Mouse (Mus musculus) testis, postnatal 10 days (tissue): ENCODE results near the gene Pi4k2b.
A peak's percentile ranks its signal among the peaks of the same experiment; 100 is the strongest.
"Not testable (repeated sequence)": the region's sequence is repeated elsewhere in the genome, so short reads cannot be mapped to it uniquely, and the experiment has no call there.

Source experiments
- DNase-seq: peaks from one replicate; pipeline ENCODE4 v3.0.0; 2021; ENCODE audit warnings: low spot score

The Pi4k2b gene

DNA sequence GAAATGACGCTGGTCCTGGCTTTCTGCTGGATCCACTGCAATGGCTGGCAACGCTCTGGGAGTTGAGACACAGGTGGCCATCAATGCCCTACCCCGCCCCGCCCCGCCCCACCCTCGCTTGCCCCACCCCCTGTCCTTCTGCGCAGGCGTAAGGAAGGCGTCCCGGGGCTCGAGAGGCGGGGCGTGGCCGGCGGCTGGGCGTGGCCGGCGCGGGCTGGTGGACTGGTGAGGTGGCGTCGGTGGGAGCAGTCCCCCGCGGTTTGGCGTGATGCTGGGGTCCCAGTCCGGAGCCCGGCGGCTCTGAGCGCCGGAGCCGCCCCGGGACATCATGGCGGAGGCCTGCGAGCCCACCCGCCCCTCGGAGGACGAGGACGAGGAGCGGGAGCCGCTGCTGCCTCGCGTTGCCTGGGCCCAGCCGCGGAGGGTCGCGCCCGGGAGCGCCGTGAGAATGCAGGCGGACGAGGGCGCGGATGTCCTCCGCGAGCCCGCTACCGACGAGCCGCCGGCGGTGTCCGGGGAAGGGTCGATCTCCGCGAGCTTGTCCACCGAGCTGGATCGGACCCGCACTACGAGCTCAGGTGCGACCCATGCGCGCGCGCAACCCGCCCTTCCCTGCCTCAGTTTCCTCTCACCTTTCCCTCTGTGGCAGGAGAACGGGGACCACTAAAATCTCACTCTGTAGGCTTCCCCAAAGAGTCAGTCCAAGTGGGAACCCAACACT is at the start of gene Pi4k2b:
Pi4k2b (plus strand) TSS at position 184 of the 721 bp plus-strand sequence.
- peak; percentile 94 for DNase-seq

- no peak for DNase-seq
Measured at GRCm38 (mm10) chr5:52697291-52697690, 44.1 kb upstream of the Pi4k2b start.

DNA sequence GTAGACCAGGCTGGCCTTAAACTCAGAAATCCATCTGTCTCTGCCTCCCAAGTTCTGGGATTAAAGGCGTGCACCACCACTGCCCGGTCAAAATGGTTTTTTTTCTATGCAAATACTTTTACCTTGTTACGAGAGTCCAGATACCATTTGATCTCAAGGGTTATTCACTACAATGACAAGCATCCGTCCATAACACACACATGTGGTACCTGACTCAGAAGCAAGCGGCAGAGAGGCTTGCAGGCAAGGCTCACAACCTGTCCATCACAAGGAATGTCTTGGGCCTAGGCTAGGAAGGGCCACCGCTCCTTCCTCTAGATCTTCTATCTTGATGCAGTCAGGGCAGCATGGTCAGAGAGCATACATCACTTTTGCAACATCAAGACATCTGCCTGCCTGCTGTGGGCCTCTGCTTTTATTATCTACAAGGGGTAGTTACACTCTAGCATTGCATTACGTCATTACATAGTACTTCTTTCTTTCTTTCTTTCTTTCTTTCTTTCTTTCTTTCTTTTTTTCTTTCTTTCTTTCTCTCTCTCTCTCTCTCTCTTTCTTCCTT is 43.4 kb upstream of the Pi4k2b start:
- DNase-seq, result not testable (repeated sequence)

DNA sequence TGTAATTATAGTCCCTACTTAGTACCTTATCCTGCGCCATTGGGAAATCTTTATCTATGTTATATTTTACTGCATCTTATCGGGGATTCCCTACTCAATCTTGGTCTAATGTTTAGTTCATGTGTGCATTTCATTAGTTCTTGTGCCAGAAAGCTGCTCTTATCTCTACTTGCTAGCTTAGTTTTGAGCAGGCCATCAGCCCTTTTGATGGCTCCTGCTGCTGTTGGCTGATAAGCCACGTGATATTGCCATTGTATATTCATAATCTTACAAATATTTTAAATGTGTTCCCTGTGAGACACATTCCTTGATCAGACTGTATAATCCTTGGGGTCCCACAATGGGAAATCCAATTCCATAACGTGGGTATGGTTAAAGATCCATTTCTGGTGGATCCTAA is 36.8 kb upstream of the Pi4k2b start:
- DNase-seq, result no peak

GRCm38 (mm10) chr5:52712704-52713103 is 28.7 kb upstream of the Pi4k2b start:
- no peak for DNase-seq

- DNase-seq, result no peak
Measured at GRCm38 (mm10) chr5:52716742-52717448, 24.5 kb upstream of the Pi4k2b start.

DNA sequence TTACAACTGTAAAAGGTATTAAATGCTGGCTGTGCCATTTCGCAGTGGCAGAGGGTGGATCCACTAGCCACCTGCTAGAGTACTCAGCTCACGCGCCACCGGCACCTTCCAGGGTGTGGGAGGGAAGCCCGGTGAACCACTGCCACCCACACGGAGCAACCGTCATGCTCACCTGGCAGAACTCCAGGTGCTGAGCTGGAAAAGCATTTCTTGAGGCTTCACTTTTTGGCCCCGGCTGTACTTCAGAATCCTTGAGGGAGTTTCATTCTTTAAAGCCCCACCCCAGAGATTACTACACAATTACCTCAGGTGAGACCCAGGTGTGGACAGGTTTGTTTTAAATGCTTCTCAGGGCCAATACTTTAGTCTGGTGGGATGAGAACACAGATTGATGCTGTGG is 20.4 kb upstream of the Pi4k2b start:
- DNase-seq, result peak; percentile 46

DNA sequence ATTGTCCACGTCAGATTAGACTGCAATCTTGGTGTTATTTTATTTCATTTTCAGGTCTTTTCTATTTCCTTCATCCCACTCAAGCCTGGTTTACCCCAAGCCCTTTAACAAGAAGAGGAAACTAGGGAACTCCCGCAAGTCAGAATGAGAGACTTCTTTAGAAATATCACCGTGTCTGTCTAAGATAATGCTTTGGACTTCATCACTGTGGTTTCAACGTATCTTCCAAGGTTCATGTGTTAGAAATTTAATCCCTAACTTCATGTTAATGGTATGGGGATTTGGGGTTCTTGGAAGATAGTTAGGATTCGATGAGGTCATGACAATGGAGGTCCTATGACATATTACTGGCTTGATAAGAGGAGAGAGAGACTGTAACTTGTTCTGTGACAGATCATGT is 13.6 kb upstream of the Pi4k2b start:
- no peak for DNase-seq

DNA sequence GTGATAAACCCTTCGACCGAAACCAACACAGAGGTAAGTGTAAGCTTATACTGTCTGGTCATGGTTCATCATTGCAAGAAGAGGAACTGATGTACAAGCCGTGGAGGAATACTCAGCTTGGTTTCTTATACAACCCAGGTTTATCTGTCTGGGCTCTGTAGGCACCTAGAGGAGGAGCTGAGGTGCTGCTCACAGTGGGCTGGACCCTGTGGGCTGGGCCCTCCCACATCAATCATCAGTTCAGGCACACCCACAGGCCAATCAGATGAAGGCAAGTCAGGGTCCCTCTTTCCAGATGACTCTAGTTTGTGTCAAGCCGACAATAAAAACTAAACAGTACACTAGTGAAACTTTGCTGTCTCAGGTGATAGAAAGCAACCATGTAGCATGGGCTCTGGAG is 8.6 kb upstream of the Pi4k2b start:
- DNase-seq, result no peak

DNA sequence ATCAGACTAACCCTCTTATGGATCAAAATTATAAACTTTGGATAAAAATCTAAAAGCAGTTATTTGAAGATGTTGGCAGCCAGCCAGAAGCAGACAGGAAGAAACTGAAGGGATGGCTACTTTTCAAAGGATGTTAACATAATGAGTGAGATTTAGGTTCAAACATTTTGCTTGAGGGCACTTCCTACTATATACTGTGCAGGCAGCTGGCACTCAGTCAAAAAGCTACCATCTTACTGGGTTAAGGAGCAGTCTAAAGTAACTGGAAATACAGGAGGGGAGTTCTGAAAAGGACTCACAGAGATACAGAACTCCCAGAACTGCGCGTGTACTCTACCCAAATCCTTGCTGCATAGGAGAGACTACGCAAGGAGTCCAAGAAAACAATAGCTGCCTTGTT is 5.3 kb upstream of the Pi4k2b start:
- no peak for DNase-seq

GRCm38 (mm10) chr5:52742112-52742813 is 889 bp downstream of the Pi4k2b start:
- peak; percentile 64 for DNase-seq

GRCm38 (mm10) chr5:52743231-52743630 is 1.9 kb downstream of the Pi4k2b start:
- no peak for DNase-seq

DNA sequence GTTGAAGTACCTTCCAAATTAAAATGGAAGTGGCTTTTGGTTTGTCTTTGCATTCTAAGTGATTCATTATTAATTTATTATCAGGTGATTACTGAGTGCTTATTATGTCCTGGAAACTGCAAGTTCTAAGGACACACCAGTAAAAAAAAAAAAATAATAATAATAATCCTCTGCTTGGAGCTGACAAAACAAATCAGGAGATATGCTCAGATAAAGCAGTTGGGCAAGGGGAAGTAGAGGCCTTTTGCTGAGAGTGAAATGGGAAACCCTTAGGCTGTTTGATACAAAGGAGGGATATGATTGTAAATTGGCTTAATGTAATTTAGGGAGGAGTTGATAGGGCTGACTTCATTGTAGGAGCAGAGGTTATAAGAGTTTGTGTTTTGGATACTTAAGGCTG is 5.5 kb downstream of the Pi4k2b start:
- no peak for DNase-seq

GRCm38 (mm10) chr5:52748732-52749131 is 7.4 kb downstream of the Pi4k2b start:
- no peak for DNase-seq

- no peak for DNase-seq
Measured at GRCm38 (mm10) chr5:52753146-52753545, 11.8 kb downstream of the Pi4k2b start.

- DNase-seq, result no peak
Measured at GRCm38 (mm10) chr5:52754196-52754595, 12.8 kb downstream of the Pi4k2b start.

- no peak for DNase-seq
Measured at GRCm38 (mm10) chr5:52755337-52755736, 14.0 kb downstream of the Pi4k2b start.

DNA sequence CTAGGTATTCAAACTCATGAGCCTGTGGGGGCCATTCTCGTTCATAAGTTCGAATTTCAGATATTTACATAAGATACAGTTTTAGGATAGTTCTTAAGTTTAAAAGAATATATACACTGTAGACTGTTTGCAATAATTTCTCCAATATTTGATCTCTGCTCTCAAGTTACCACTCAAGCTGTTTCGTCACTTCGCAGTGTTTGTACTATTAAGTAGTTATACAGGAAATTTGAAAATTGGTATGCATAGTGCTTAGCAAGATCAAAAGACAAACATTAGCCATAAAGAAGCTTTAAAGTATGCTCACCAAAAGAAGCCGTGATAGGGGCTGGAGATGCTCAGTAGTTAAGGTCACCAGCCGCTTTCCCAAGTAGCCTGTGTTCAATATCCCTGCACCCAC is 14.6 kb downstream of the Pi4k2b start:
- DNase-seq, result no peak

DNA sequence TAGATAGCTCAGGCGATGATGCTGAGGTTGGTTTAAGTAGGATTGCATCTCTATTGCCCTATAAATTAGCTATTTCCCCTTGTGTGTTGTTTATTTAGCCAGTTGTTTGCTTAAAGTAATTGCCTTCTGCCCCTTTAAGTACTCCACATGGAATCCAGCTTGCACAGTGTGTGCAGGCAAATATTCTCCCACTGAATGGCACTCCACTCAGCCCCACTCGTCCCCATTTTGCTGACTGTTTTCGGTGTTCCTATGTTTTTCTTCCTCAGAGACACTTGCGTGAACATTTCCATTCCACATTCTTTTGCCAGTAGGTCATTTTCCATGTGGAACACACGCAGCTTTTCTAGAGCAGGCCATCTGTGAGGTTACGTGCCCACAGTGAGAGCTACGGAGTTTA is 21.2 kb downstream of the Pi4k2b start:
- no peak for DNase-seq

- no peak for DNase-seq
Measured at GRCm38 (mm10) chr5:52774267-52774666, 32.9 kb downstream of the Pi4k2b start.

GRCm38 (mm10) chr5:52775237-52775636 is 33.9 kb downstream of the Pi4k2b start, which contains the start of gene Zcchc4:
Gene Zcchc4 (plus strand): TSS chr5:52775409.
- DNase-seq, result no peak

DNA sequence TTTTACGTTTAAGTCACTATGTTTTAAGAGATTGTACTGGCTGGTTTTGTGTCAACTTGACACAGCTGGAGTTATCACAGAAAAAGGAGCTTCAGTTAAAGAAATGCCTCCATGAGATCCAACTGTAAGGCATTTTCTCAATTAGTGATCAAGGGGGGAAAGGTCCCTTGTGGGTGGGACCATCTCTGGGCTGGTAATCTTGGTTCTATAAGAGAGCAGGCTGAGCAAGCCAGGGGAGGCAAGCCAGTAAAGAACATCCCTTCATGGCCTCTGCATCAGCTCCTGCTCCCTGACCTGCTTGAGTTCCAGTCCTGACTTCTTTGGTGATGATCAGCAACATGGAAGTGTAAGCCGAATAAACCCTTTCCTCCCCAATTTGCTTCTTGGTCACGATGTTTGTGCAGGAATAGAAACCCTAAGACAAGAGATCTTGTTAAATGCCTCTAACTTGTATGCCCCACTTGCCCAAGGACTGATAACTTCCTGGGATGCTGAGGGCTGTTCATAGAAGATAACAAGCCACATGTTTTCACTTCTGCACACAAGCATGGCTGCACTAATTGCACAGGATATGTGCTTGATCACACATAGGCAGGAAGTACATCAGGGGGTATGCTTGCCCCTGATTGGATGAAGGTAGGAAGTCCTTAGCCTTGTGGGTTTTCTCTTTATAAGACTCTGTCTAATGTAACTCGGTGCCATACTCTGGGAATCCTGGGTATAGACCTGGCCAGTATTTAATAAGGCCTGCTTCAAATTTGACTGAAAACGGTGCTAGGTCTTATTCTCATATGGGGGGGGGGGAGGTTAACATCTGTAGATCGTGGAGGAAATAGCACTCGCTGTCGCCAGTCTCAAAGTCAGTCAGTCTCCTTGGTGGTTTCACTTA is 35.3 kb downstream of the Pi4k2b start:
- not testable (repeated sequence) for DNase-seq
